Mouse (Mus musculus) limb, embryonic 12.5 days (tissue): ENCODE measurements around the gene Prex1. TPM values are rescaled to one million over a fixed set of nuclear protein-coding genes. Genes with fewer than 3 reads are reported as not detected.

Experiments used
- ATAC-seq: fragments of 200-750 bp; cut with Nextera tagmentation; 2 replicates; pipeline ENCODE4 v1.8.0; 2017; ENCODE audit warnings: low read depth, moderate TSS enrichment; ENCODE audit not compliant: insufficient number of reproducible peaks, insufficient read depth, low FRiP score, low TSS enrichment
- H3K27ac ChIP-seq: fragments of 300-500 bp; sonication (generic); 2 replicates; pipeline ENCODE4 v1.5.1; 2016; ENCODE audit warnings: mild to moderate bottlenecking, moderate library complexity
- H3K27me3 ChIP-seq: fragments of 300-500 bp; sonication (generic); 2 replicates; pipeline ENCODE4 v1.6.1; 2016; ENCODE audit warnings: mild to moderate bottlenecking, moderate library complexity
- H3K36me3 ChIP-seq: fragments of 300-500 bp; sonication (generic); 2 replicates; pipeline ENCODE4 v1.6.1; 2016; ENCODE audit warnings: mild to moderate bottlenecking, moderate library complexity
- H3K4me1 ChIP-seq: fragments of 300-500 bp; sonication (generic); replicated peaks from 2 replicates; pipeline ENCODE4 v1.6.1; 2016
- H3K4me2 ChIP-seq: fragments of 300-500 bp; sonication (generic); 2 replicates; pipeline ENCODE4 v1.6.1; 2016; ENCODE audit warnings: mild to moderate bottlenecking, moderate library complexity
- H3K4me3 ChIP-seq: fragments of 300-500 bp; sonication (generic); replicated peaks from 2 replicates; pipeline ENCODE4 v1.5.1; 2016; ENCODE audit warnings: mild to moderate bottlenecking
- H3K9ac ChIP-seq: fragments of 300-500 bp; sonication (generic); replicated peaks from 2 replicates; pipeline ENCODE4 v1.6.1; 2016; ENCODE audit warnings: mild to moderate bottlenecking, moderate library complexity
- H3K9me3 ChIP-seq: fragments of 300-500 bp; sonication (generic); 2 replicates; pipeline ENCODE4 v1.6.1; 2016; ENCODE audit warnings: mild to moderate bottlenecking, moderate library complexity
- WGBS: fragments of 180-500 bp; shearing (Covaris S2); methylation state at CpG from one replicate; pipeline ENCODE4 v1.1.7; 2016; 5-methylcytosine and 5-hydroxymethylcytosine counted together
- polyA plus RNA-seq: library from polyadenylated mRNA; unstranded; fragments of >200 nt; fragmentation: Nextera tagmentation; extraction: Ambion mirVana; gene quantifications from 2 replicates; pipeline ENCODE4 v1.2.1, GENCODE M21; 2016

Gene Prex1
- polyA plus RNA-seq, 1 experiment from 2014 or later = 26.5 TPM

GRCm38 (mm10) chr2:166671019-166671418, 42.6 kb downstream of the Prex1 start:
- H3K9me3 ChIP-seq = no peaks in the 10 kb centered on the region
- no peak for ATAC-seq
- peaks cover 65% of the 10 kb centered on the region for H3K4me1 ChIP-seq
- H3K36me3 ChIP-seq = no peaks in the 10 kb centered on the region
- H3K4me2 ChIP-seq = no peak overlapping the region
- no peak overlapping the region for H3K27ac ChIP-seq
- no peaks in the 10 kb centered on the region for H3K27me3 ChIP-seq
- no peak overlapping the region for H3K4me3 ChIP-seq
- H3K9ac ChIP-seq = no peak overlapping the region
- WGBS = 28% methylated on average over 8 of the region's 8 CpGs

- Histone ChIP-seq H3K9ac (no peak overlapping the region), H3K4me1 (peaks cover 54% of the 10 kb centered on the region), H3K36me3 (no peaks in the 10 kb centered on the region), H3K4me3 (no peak overlapping the region), H3K27ac (no peak overlapping the region), H3K27me3 (no peaks in the 10 kb centered on the region), H3K9me3 (no peaks in the 10 kb centered on the region), H3K4me2 (no peak overlapping the region)
- ATAC-seq = no peak
- WGBS = 78% methylated on average over 9 of the region's 9 CpGs
Observed at GRCm38 (mm10) chr2:166669922-166670321, 43.7 kb downstream of the Prex1 start.

- WGBS = 27% methylated on average over 22 of the region's 22 CpGs
- Histone ChIP-seq H3K27me3 (no peaks in the 10 kb centered on the region), H3K36me3 (no peaks in the 10 kb centered on the region), H3K9me3 (no peaks in the 10 kb centered on the region), H3K27ac (peak overlapping the region; percentile 77), H3K9ac (no peak overlapping the region), H3K4me2 (peak overlapping the region; percentile 15; the same call in 1 of the 2 replicates), H3K4me3 (no peak overlapping the region), H3K4me1 (peaks cover 65% of the 10 kb centered on the region)
- ATAC-seq = peak; percentile 44; the same call in 1 of the 2 replicates
Observed at GRCm38 (mm10) chr2:166667790-166668695, 45.6 kb downstream of the Prex1 start.

GRCm38 (mm10) chr2:166666175-166666574, 47.5 kb downstream of the Prex1 start:
- Histone ChIP-seq H3K9me3 (no peaks in the 10 kb centered on the region), H3K9ac (no peak overlapping the region), H3K4me2 (no peak overlapping the region), H3K4me1 (peaks cover 70% of the 10 kb centered on the region), H3K27me3 (no peaks in the 10 kb centered on the region), H3K27ac (no peak overlapping the region), H3K4me3 (no peak overlapping the region), H3K36me3 (no peaks in the 10 kb centered on the region)
- 89% methylated on average over 13 of the region's 13 CpGs for WGBS
- no peak for ATAC-seq

- no peak for ATAC-seq
- WGBS = 83% methylated on average over 6 of the region's 6 CpGs
- Histone ChIP-seq H3K36me3 (no peaks in the 10 kb centered on the region), H3K9me3 (no peaks in the 10 kb centered on the region), H3K4me3 (no peak overlapping the region), H3K4me2 (no peak overlapping the region), H3K9ac (no peak overlapping the region), H3K4me1 (peaks cover 65% of the 10 kb centered on the region), H3K27ac (no peak overlapping the region), H3K27me3 (no peaks in the 10 kb centered on the region)
Observed at GRCm38 (mm10) chr2:166665244-166665922, 48.2 kb downstream of the Prex1 start.

GRCm38 (mm10) chr2:166664506-166664905, 49.1 kb downstream of the Prex1 start:
- 84% methylated on average over 15 of the region's 15 CpGs for WGBS
- Histone ChIP-seq H3K27me3 (no peaks in the 10 kb centered on the region), H3K4me3 (no peak overlapping the region), H3K27ac (no peak overlapping the region), H3K4me2 (no peak overlapping the region), H3K36me3 (no peaks in the 10 kb centered on the region), H3K4me1 (peaks cover 58% of the 10 kb centered on the region), H3K9me3 (no peaks in the 10 kb centered on the region), H3K9ac (no peak overlapping the region)
- ATAC-seq = no peak

- Histone ChIP-seq H3K27ac (peak overlapping the region; percentile 19), H3K4me2 (no peak overlapping the region), H3K36me3 (no peaks in the 10 kb centered on the region), H3K9ac (no peak overlapping the region), H3K27me3 (no peaks in the 10 kb centered on the region), H3K9me3 (no peaks in the 10 kb centered on the region), H3K4me1 (peaks cover 48% of the 10 kb centered on the region), H3K4me3 (no peak overlapping the region)
- WGBS = 71% methylated on average over 9 of the region's 9 CpGs
- no peak for ATAC-seq
Observed at GRCm38 (mm10) chr2:166663250-166663961, 50.2 kb downstream of the Prex1 start.

- peak overlapping the region; percentile 19; the same call in 1 of the 2 replicates for H3K27ac ChIP-seq
- H3K4me2 ChIP-seq = no peak overlapping the region
- no peaks in the 10 kb centered on the region for H3K9me3 ChIP-seq
- peaks cover 45% of the 10 kb centered on the region for H3K4me1 ChIP-seq
- 74% methylated on average over 6 of the region's 6 CpGs for WGBS
- ATAC-seq = no peak
- no peaks in the 10 kb centered on the region for H3K36me3 ChIP-seq
- no peak overlapping the region for H3K9ac ChIP-seq
- no peaks in the 10 kb centered on the region for H3K27me3 ChIP-seq
- H3K4me3 ChIP-seq = no peak overlapping the region
Observed at GRCm38 (mm10) chr2:166662595-166663160, 51.0 kb downstream of the Prex1 start.

- Histone ChIP-seq H3K4me1 (peaks cover 45% of the 10 kb centered on the region), H3K9ac (no peak overlapping the region), H3K9me3 (no peaks in the 10 kb centered on the region), H3K27ac (no peak overlapping the region), H3K4me2 (no peak overlapping the region), H3K4me3 (no peak overlapping the region), H3K36me3 (no peaks in the 10 kb centered on the region), H3K27me3 (no peaks in the 10 kb centered on the region)
- ATAC-seq = no peak
- 70% methylated on average over 3 of the region's 3 CpGs for WGBS
Observed at GRCm38 (mm10) chr2:166661971-166662370, 51.7 kb downstream of the Prex1 start.

GRCm38 (mm10) chr2:166661498-166661897, 52.1 kb downstream of the Prex1 start:
- peaks cover 45% of the 10 kb centered on the region for H3K4me1 ChIP-seq
- WGBS = 82% methylated on average over 12 of the region's 12 CpGs
- no peak for ATAC-seq

GRCm38 (mm10) chr2:166658380-166658779, 55.3 kb downstream of the Prex1 start:
- Histone ChIP-seq H3K9ac (no peak overlapping the region), H3K27me3 (no peaks in the 10 kb centered on the region), H3K4me3 (no peak overlapping the region), H3K4me2 (no peak overlapping the region), H3K4me1 (peaks cover 54% of the 10 kb centered on the region), H3K9me3 (no peaks in the 10 kb centered on the region), H3K27ac (0 out of 2 replicates have a peak overlapping the region, but pooled peaks have one; percentile 64), H3K36me3 (no peaks in the 10 kb centered on the region)
- 83% methylated on average over 3 of the region's 3 CpGs for WGBS
- no peak for ATAC-seq

More at GRCm38 (mm10) chr2:166661498-166661897, 52.1 kb downstream of the Prex1 start:
- Histone ChIP-seq H3K4me2 (no peak overlapping the region), H3K27ac (no peak overlapping the region), H3K9me3 (no peaks in the 10 kb centered on the region), H3K27me3 (no peaks in the 10 kb centered on the region), H3K9ac (no peak overlapping the region), H3K4me3 (no peak overlapping the region), H3K36me3 (no peaks in the 10 kb centered on the region)
